Mouse (Mus musculus): ENCODE measurements at regions not wholly inside any gene's neighbourhood (a gene's known extent, or its start where the extent isn't known, plus 50 kb on each side); places are given as distances from the start of the nearest gene placed in this dataset.
A peak's percentile ranks its signal among the peaks of the same experiment; 100 is the strongest.

- no peak for DNase-seq
Measured at GRCm38 (mm10) chr12:26886635-26887014, 417.6 kb downstream of the Cmpk2 start.

GRCm38 (mm10) chr12:26885831-26886634 is 417.0 kb downstream of the Cmpk2 start:
- DNase-seq: no peak

GRCm38 (mm10) chr12:26885083-26885482 is 416.1 kb downstream of the Cmpk2 start:
- DNase-seq: no peak

- peak; percentile 90 to 91 for DNase-seq
Measured at GRCm38 (mm10) chr12:26884156-26884555, 415.2 kb downstream of the Cmpk2 start.

- no peak for DNase-seq
Measured at GRCm38 (mm10) chr12:26877691-26878121, 408.7 kb downstream of the Cmpk2 start.

GRCm38 (mm10) chr12:26877284-26877683 is 408.3 kb downstream of the Cmpk2 start:
- no peak for DNase-seq

- DNase-seq: no peak
Measured at GRCm38 (mm10) chr12:26872466-26872865, 403.5 kb downstream of the Cmpk2 start.

- DNase-seq: no peak
Measured at GRCm38 (mm10) chr12:26867731-26868130, 398.7 kb downstream of the Cmpk2 start.

GRCm38 (mm10) chr12:26855091-26855516 is 386.1 kb downstream of the Cmpk2 start:
- peak; percentile 45 to 59 for DNase-seq

- DNase-seq: no peak
Measured at GRCm38 (mm10) chr12:26844917-26845316, 375.9 kb downstream of the Cmpk2 start.

GRCm38 (mm10) chr12:26842696-26843095 is 373.7 kb downstream of the Cmpk2 start:
- peak; percentile 62 to 70 for DNase-seq

GRCm38 (mm10) chr12:26821257-26821968 is 352.4 kb downstream of the Cmpk2 start:
- DNase-seq: no peak

- DNase-seq: no peak
Measured at GRCm38 (mm10) chr12:26817866-26818265, 348.9 kb downstream of the Cmpk2 start.

- DNase-seq: no peak
Measured at GRCm38 (mm10) chr12:26815771-26816170, 346.8 kb downstream of the Cmpk2 start.

GRCm38 (mm10) chr12:26810565-26811177 is 341.7 kb downstream of the Cmpk2 start:
- no peak for DNase-seq

GRCm38 (mm10) chr12:26809670-26810069 is 340.7 kb downstream of the Cmpk2 start:
- DNase-seq: peak; percentile 12

GRCm38 (mm10) chr12:26802542-26802941 is 333.5 kb downstream of the Cmpk2 start:
- DNase-seq: no peak

GRCm38 (mm10) chr12:26799310-26799709 is 330.3 kb downstream of the Cmpk2 start:
- no peak for DNase-seq

GRCm38 (mm10) chr12:26796367-26796766 is 327.4 kb downstream of the Cmpk2 start:
- no peak for DNase-seq

GRCm38 (mm10) chr12:26789336-26789846 is 320.4 kb downstream of the Cmpk2 start:
- DNase-seq: no peak

GRCm38 (mm10) chr12:26785550-26785949 is 316.5 kb downstream of the Cmpk2 start:
- no peak for DNase-seq

GRCm38 (mm10) chr12:26784426-26784825 is 315.4 kb downstream of the Cmpk2 start:
- DNase-seq: no peak

- no peak for DNase-seq
Measured at GRCm38 (mm10) chr12:26783800-26784199, 314.8 kb downstream of the Cmpk2 start.

Measured in adrenal gland, postnatal 36 days (tissue).